Mouse (Mus musculus) liver (tissue): ENCODE data around the gene Ugp2.
A peak's percentile ranks its signal among the peaks of the same experiment; 100 is the strongest.
"Not testable (repeated sequence)": the region's sequence is repeated elsewhere in the genome, so short reads cannot be mapped to it uniquely, and the experiment has no call there.

Experiments
- DNase-seq: peaks from one replicate; pipeline ENCODE4 v3.0.0-alpha.2; 2020; ENCODE audit warnings: mixed read lengths

Gene Ugp2

GRCm38 (mm10) chr11:21328141-21328540, 42.9 kb downstream of the Ugp2 start:
- DNase-seq: no peak

- no peak for DNase-seq
Measured at GRCm38 (mm10) chr11:21327486-21327885, 43.5 kb downstream of the Ugp2 start.

- DNase-seq: peak; percentile 6
Measured at GRCm38 (mm10) chr11:21326770-21327169, 44.2 kb downstream of the Ugp2 start.

GRCm38 (mm10) chr11:21325781-21326180, 45.2 kb downstream of the Ugp2 start:
- no peak for DNase-seq

GRCm38 (mm10) chr11:21322349-21322748, 48.7 kb downstream of the Ugp2 start:
- no peak for DNase-seq

GRCm38 (mm10) chr11:21321577-21321976, 49.4 kb downstream of the Ugp2 start:
- DNase-seq: no peak

- DNase-seq: peak; percentile 12
Measured at GRCm38 (mm10) chr11:21313922-21314657, 56.9 kb downstream of the Ugp2 start.

GRCm38 (mm10) chr11:21309516-21309915, 61.5 kb downstream of the Ugp2 start:
- DNase-seq: no peak

- peak; percentile 31 for DNase-seq
Measured at GRCm38 (mm10) chr11:21308119-21308518, 62.9 kb downstream of the Ugp2 start.

GRCm38 (mm10) chr11:21307078-21307668, 63.8 kb downstream of the Ugp2 start:
- no peak for DNase-seq

- DNase-seq: no peak
Measured at GRCm38 (mm10) chr11:21303619-21304018, 67.4 kb downstream of the Ugp2 start.

GRCm38 (mm10) chr11:21295486-21295885, 75.5 kb downstream of the Ugp2 start:
- no peak for DNase-seq

GRCm38 (mm10) chr11:21288153-21288552, 82.8 kb downstream of the Ugp2 start:
- DNase-seq: not testable (repeated sequence)

- DNase-seq: no peak
Measured at GRCm38 (mm10) chr11:21286391-21286790, 84.6 kb downstream of the Ugp2 start.

- no peak for DNase-seq
Measured at GRCm38 (mm10) chr11:21276151-21276550, 94.8 kb downstream of the Ugp2 start.
